In the genomic region with DNA sequence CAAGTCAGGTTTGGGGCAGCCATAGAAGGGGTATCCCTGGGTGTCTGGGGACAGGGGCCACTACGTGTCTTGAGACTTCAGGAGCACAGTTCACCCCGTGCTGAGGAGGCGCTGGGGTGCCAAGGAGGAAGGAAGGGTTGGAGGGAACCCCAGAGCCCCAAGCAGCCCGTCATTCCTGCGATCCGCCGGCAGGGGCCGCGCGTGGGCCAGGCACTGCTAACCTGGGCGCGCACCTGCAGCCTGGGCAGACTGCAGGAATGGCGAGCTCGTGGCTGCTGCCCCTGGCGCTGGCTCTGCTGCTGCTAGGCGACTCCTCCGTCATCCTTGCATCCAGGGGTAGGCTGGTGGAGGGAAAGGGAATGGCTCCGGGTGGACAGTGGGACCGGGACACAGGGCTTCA, we compare ENCODE assay signal across 9 mouse cellular contexts. TPM values are rescaled to one million over a fixed set of nuclear protein-coding genes. Genes with fewer than 3 reads are reported as not detected.
DNase-seq lines count a peak whose midpoint lies in the region; ATAC-seq and TF ChIP-seq lines count a peak whose summit lies in the region.
"Had no signal": no experiment of that assay in that cellular context is flagged by ENCODE, and none has a peak within 500 bp of the region (broad histone marks: within the 10 kb centered on the region; RNA-seq: fewer than 3 reads in every experiment).

A gene (plus strand): TSS at position 247 of the 400 bp plus-strand sequence.

- no peaks in the 10 kb centered on the region for H3K36me3 ChIP-seq in MEL (ENCODE audit: control insufficient read depth in 1 of 2, insufficient read depth in 2 of 2, low read length in 2 of 2)
- H3K36me3 ChIP-seq in hindbrain, embryonic 13.5 days, result no peaks in the 10 kb centered on the region
- H3K36me3 ChIP-seq in limb, embryonic 10.5 days, result no peaks in the 10 kb centered on the region
- H3K36me3 ChIP-seq: hindbrain, embryonic 15.5 days had no signal

- H3K4me3 ChIP-seq in MEL (ENCODE audit: control insufficient read depth in 1 of 2, insufficient read depth in 1 of 2, low read depth in 2 of 2, low read length in 2 of 2), result no peak within 1 kb of the TSS
- no peak within 1 kb of the TSS for H3K4me3 ChIP-seq in hindbrain, embryonic 13.5 days
- H3K4me3 ChIP-seq in limb, embryonic 10.5 days, result no peak within 1 kb of the TSS
- H3K4me3 ChIP-seq: hindbrain, embryonic 15.5 days had no signal

- DNase-seq in adrenal gland, adult (ENCODE audit: inconsistent age in 2 of 2, low spot score in 1 of 2), result peak; percentile 58 to 80
- no peak for DNase-seq in adrenal gland, postnatal 4 days (ENCODE audit: low spot score in 2 of 2)
- DNase-seq in MEL (ENCODE audit: low read depth, low spot score), result peak; percentile 72
- peak; percentile 77 to 82 for DNase-seq in cerebellum, postnatal 36 days
- peak; percentile 73 for DNase-seq in limb, embryonic 10.5 days (ENCODE audit: low spot score)
- DNase-seq in mesoderm, embryonic 11.5 days (ENCODE audit: low read depth, low spot score), result peak; percentile 56
- DNase-seq in spleen, postnatal 10 days (ENCODE audit: low spot score in 2 of 2), result peak; percentile 71 to 85

- TF ChIP-seq RAD21 in MEL (IDR thresholded peaks at IDR 0.05; ENCODE audit: low read depth, low read length), result peak; percentile 66

- no peak within 1 kb of the TSS for H3K27ac ChIP-seq in MEL (ENCODE audit: control insufficient read depth, low read depth, low read length)
- H3K27ac ChIP-seq in hindbrain, embryonic 13.5 days, result no peak within 1 kb of the TSS
- no peak within 1 kb of the TSS for H3K27ac ChIP-seq in limb, embryonic 10.5 days
- H3K27ac ChIP-seq: hindbrain, embryonic 15.5 days had no signal

- 2% methylated on average over 19 of the region's 19 CpGs for WGBS in hindbrain, embryonic 13.5 days
- 5% methylated on average over 19 of the region's 19 CpGs for WGBS in limb, embryonic 10.5 days

- no peaks in the 10 kb centered on the region for H3K79me2 ChIP-seq in MEL (ENCODE audit: control insufficient read depth, insufficient read depth, low read length, poor library complexity)

- H3K27me3 ChIP-seq in MEL (ENCODE audit: control insufficient read depth in 1 of 2, insufficient read depth in 2 of 2, low read length in 2 of 2), result no peaks in the 10 kb centered on the region
- peaks cover 24% of the 10 kb centered on the region; the same call in 1 of the 2 replicates for H3K27me3 ChIP-seq in hindbrain, embryonic 13.5 days
- peaks cover 5% of the 10 kb centered on the region; the same call in 1 of the 2 replicates for H3K27me3 ChIP-seq in limb, embryonic 10.5 days (ENCODE audit: low read depth, poor library complexity, severe bottlenecking)
- H3K27me3 ChIP-seq: hindbrain, embryonic 15.5 days had no signal

- peak within 1 kb of the TSS; percentile 0; the same call in 1 of the 2 replicates for H3K9ac ChIP-seq in MEL (ENCODE audit: control insufficient read depth, low read depth, low read length, poor library complexity, severe bottlenecking)
- H3K9ac ChIP-seq in hindbrain, embryonic 13.5 days, result 0 out of 2 replicates have a peak within 1 kb of the TSS, but pooled peaks have one; percentile 46
- H3K9ac ChIP-seq: hindbrain, embryonic 15.5 days had no signal

- TF ChIP-seq CTCF in MEL (IDR thresholded peaks at IDR 0.05 in 2 of 3, conservative IDR thresholded peaks at IDR 0.05 in 1 of 3; ENCODE audit: control insufficient read depth in 1 of 3, insufficient read depth in 1 of 3, low read depth in 2 of 3, low read length in 3 of 3, poor library complexity in 1 of 3, severe bottlenecking in 1 of 3), result peak; percentile 84 to 96 (median 85)

- no peak for TF ChIP-seq POLR2A in MEL (IDR thresholded peaks at IDR 0.05; ENCODE audit: control insufficient read depth in 1 of 2, insufficient read depth in 1 of 2, low read depth in 1 of 2, low read length in 2 of 2, poor library complexity in 1 of 2)

- no peaks in the 10 kb centered on the region for H3K9me3 ChIP-seq in MEL (replicated peaks; ENCODE audit: insufficient read depth, low read length)
- no peaks in the 10 kb centered on the region for H3K9me3 ChIP-seq in hindbrain, embryonic 13.5 days
- no peaks in the 10 kb centered on the region for H3K9me3 ChIP-seq in limb, embryonic 10.5 days (replicated peaks)
- H3K9me3 ChIP-seq: hindbrain, embryonic 15.5 days had no signal

- H3K4me1 ChIP-seq in MEL (ENCODE audit: control insufficient read depth in 1 of 2, insufficient read depth in 2 of 2, low read length in 2 of 2), result no peaks in the 10 kb centered on the region
- H3K4me1 ChIP-seq in hindbrain, embryonic 13.5 days (replicated peaks), result 0 out of 2 replicates have a peak, but pooled peaks cover 3% of the 10 kb centered on the region
- H3K4me1 ChIP-seq in limb, embryonic 10.5 days, result peaks cover 11% of the 10 kb centered on the region
- H3K4me1 ChIP-seq: hindbrain, embryonic 15.5 days had no signal

- peak within 1 kb of the TSS; percentile 29; the same call in 1 of the 2 replicates for H3K4me2 ChIP-seq in hindbrain, embryonic 13.5 days
- H3K4me2 ChIP-seq: hindbrain, embryonic 15.5 days had no signal

- ATAC-seq in hindbrain, embryonic 13.5 days (ENCODE audit: low FRiP score), result no peak

- no peak for TF ChIP-seq EP300 in MEL (IDR thresholded peaks at IDR 0.05; ENCODE audit: low read depth in 1 of 2, low read length in 2 of 2)

TF ChIP-seq in MEL, 35 proteins besides CTCF, POLR2A, EP300 and RAD21:
- TF ChIP-seq ZC3H11A (IDR thresholded peaks at IDR 0.05; ENCODE audit: low read depth, low read length) (peak; percentile 45; the same call in 1 of the 2 replicates), NRF1 (IDR thresholded peaks at IDR 0.05; ENCODE audit: insufficient read depth, low read depth, low read length, poor library complexity, severe bottlenecking) (0 out of 2 replicates have a peak, but pooled peaks have one; percentile 15), GATA1 (IDR thresholded peaks at IDR 0.05; ENCODE audit: low read depth, low read length) (no peak), SMC3 (IDR thresholded peaks at IDR 0.05; ENCODE audit: low read depth, low read length) (peak; percentile 60)

RNA-seq across cellular contexts. Expression of the gene that starts here (rescaled TPM):
- total RNA-seq in adrenal gland, postnatal 4 days (2021), result not detected
- 0.19 and 0.20 TPM in 2 replicates for total RNA-seq in MEL (2012; rRNA removed)
- polyA plus RNA-seq in MEL (2012; ENCODE audit: insufficient read depth in 1 of 2, insufficient read length in 2 of 2, low read depth in 1 of 2, low replicate concordance in 2 of 2, missing spikeins in 1 of 2), result under 1 TPM in 1 of 2 experiments, not detected in 1; 0.72 TPM
- not detected in 2 replicates for polyA plus RNA-seq in hindbrain, embryonic 13.5 days (2015; fragmentation: Nextera tagmentation; extraction: Ambion mirVana)
- polyA plus RNA-seq in limb, embryonic 10.5 days (2016; fragmentation: Nextera tagmentation; extraction: Ambion mirVana), result not detected in 2 replicates
- polyA plus RNA-seq: hindbrain, embryonic 15.5 days had no signal

Comparison
In these comparisons a context has a peak if more than half of its experiments do, and no peak if none do; other contexts are left out.
1. DNase-seq: peak in adrenal gland, adult (2 of 2), cerebellum, postnatal 36 days (2 of 2), mesoderm, embryonic 11.5 days (single experiment) and spleen, postnatal 10 days (2 of 2); none in adrenal gland, postnatal 4 days (0 of 2).
2. Peak in DNase-seq and H3K9ac ChIP-seq in MEL; RNA of the gene not detected or under 1 TPM.
3. Peak in DNase-seq in limb, embryonic 10.5 days; RNA of the gene not detected or under 1 TPM.